Mouse (Mus musculus): ENCODE measurements around the gene Gpm6b. TPM values are rescaled to one million over a fixed set of nuclear protein-coding genes. Genes with fewer than 3 reads are reported as not detected.

Gene Gpm6b
- total RNA-seq, 1 experiment from 2014 or later, result not detected

Other genes with a start within 250 kb of the Gpm6b start
- gene Gemin8, start 68.5 kb upstream of the Gpm6b start, total RNA-seq (2017), result 1.1 TPM in 1 of 3 replicates, not detected in the others
- 11.4 to 20.1 TPM (median 15.0 TPM) in 3 replicates for gene Trappc2, start 201.7 kb downstream of the Gpm6b start, total RNA-seq (2017)
- gene Ofd1, start 201.8 kb downstream of the Gpm6b start, total RNA-seq (2017), result 9.7 to 16.6 TPM (median 15.2 TPM) in 3 replicates
- gene Rab9, start 241.0 kb downstream of the Gpm6b start, total RNA-seq (2017), result 49.2 to 66.6 TPM (median 56.3 TPM) in 3 replicates